Mouse (Mus musculus): ENCODE results near the gene Rad51b.

Gene Rad51b

GRCm38 (mm10) chr12:79707565-79708422 is 410.7 kb downstream of the Rad51b start:
- no peak for DNase-seq

- DNase-seq = peak; percentile 64 to 75
Observed at GRCm38 (mm10) chr12:79708423-79708733, 411.3 kb downstream of the Rad51b start.

- DNase-seq = no peak
Observed at GRCm38 (mm10) chr12:79713286-79713685, 416.2 kb downstream of the Rad51b start.

- DNase-seq = no peak
Observed at GRCm38 (mm10) chr12:79714484-79714883, 417.4 kb downstream of the Rad51b start.

GRCm38 (mm10) chr12:79715506-79716345 is 418.6 kb downstream of the Rad51b start:
- DNase-seq = peak; percentile 48 to 52

GRCm38 (mm10) chr12:79719091-79719846 is 422.2 kb downstream of the Rad51b start:
- DNase-seq = no peak

- DNase-seq = no peak
Observed at GRCm38 (mm10) chr12:79719847-79720201, 422.7 kb downstream of the Rad51b start.

- DNase-seq = no peak
Observed at GRCm38 (mm10) chr12:79724875-79725274, 427.8 kb downstream of the Rad51b start.

GRCm38 (mm10) chr12:79725711-79726110 is 428.6 kb downstream of the Rad51b start:
- no peak for DNase-seq

GRCm38 (mm10) chr12:79726116-79726515 is 429.0 kb downstream of the Rad51b start:
- no peak for DNase-seq

GRCm38 (mm10) chr12:79726959-79727358 is 429.9 kb downstream of the Rad51b start:
- no peak for DNase-seq

GRCm38 (mm10) chr12:79729926-79730506 is 432.9 kb downstream of the Rad51b start:
- DNase-seq = no peak

- DNase-seq = no peak
Observed at GRCm38 (mm10) chr12:79731905-79732304, 434.8 kb downstream of the Rad51b start.

GRCm38 (mm10) chr12:79732355-79733115 is 435.5 kb downstream of the Rad51b start:
- no peak for DNase-seq

GRCm38 (mm10) chr12:79735341-79735785 is 438.3 kb downstream of the Rad51b start:
- no peak for DNase-seq

GRCm38 (mm10) chr12:79735882-79736281 is 438.8 kb downstream of the Rad51b start:
- DNase-seq = no peak

GRCm38 (mm10) chr12:79738700-79739099 is 441.6 kb downstream of the Rad51b start:
- DNase-seq = no peak

- no peak for DNase-seq
Observed at GRCm38 (mm10) chr12:79739918-79740639, 443.0 kb downstream of the Rad51b start.

- no peak for DNase-seq
Observed at GRCm38 (mm10) chr12:79742211-79742610, 445.1 kb downstream of the Rad51b start.

- DNase-seq = peak in 1 of 2 experiments; percentile 29
Observed at GRCm38 (mm10) chr12:79744131-79744530, 447.0 kb downstream of the Rad51b start.

GRCm38 (mm10) chr12:79745225-79745624 is 448.1 kb downstream of the Rad51b start:
- DNase-seq = no peak
